Mouse (Mus musculus) limb, embryonic 12.5 days (tissue): ENCODE measurements at regions not wholly inside any gene's neighbourhood (a gene's known extent, or its start where the extent isn't known, plus 50 kb on each side); places are given as distances from the start of the nearest gene placed in this dataset.

ENCODE experiments used
- ATAC-seq: fragments of 200-750 bp; cut with Nextera tagmentation; 2 replicates; pipeline ENCODE4 v1.8.0; 2017; ENCODE audit warnings: low read depth, moderate TSS enrichment; ENCODE audit not compliant: insufficient number of reproducible peaks, insufficient read depth, low FRiP score, low TSS enrichment
- H3K27ac ChIP-seq: fragments of 300-500 bp; sonication (generic); 2 replicates; pipeline ENCODE4 v1.5.1; 2016; ENCODE audit warnings: mild to moderate bottlenecking, moderate library complexity
- H3K27me3 ChIP-seq: fragments of 300-500 bp; sonication (generic); 2 replicates; pipeline ENCODE4 v1.6.1; 2016; ENCODE audit warnings: mild to moderate bottlenecking, moderate library complexity
- H3K36me3 ChIP-seq: fragments of 300-500 bp; sonication (generic); 2 replicates; pipeline ENCODE4 v1.6.1; 2016; ENCODE audit warnings: mild to moderate bottlenecking, moderate library complexity
- H3K4me1 ChIP-seq: fragments of 300-500 bp; sonication (generic); replicated peaks from 2 replicates; pipeline ENCODE4 v1.6.1; 2016
- H3K4me2 ChIP-seq: fragments of 300-500 bp; sonication (generic); 2 replicates; pipeline ENCODE4 v1.6.1; 2016; ENCODE audit warnings: mild to moderate bottlenecking, moderate library complexity
- H3K4me3 ChIP-seq: fragments of 300-500 bp; sonication (generic); replicated peaks from 2 replicates; pipeline ENCODE4 v1.5.1; 2016; ENCODE audit warnings: mild to moderate bottlenecking
- H3K9ac ChIP-seq: fragments of 300-500 bp; sonication (generic); replicated peaks from 2 replicates; pipeline ENCODE4 v1.6.1; 2016; ENCODE audit warnings: mild to moderate bottlenecking, moderate library complexity
- H3K9me3 ChIP-seq: fragments of 300-500 bp; sonication (generic); 2 replicates; pipeline ENCODE4 v1.6.1; 2016; ENCODE audit warnings: mild to moderate bottlenecking, moderate library complexity
- WGBS: fragments of 180-500 bp; shearing (Covaris S2); methylation state at CpG from one replicate; pipeline ENCODE4 v1.1.7; 2016; 5-methylcytosine and 5-hydroxymethylcytosine counted together

GRCm38 (mm10) chr3:18713986-18714385 is 765.8 kb downstream of the Cypt12 start:
- H3K4me1 ChIP-seq, result no peaks in the 10 kb centered on the region
- H3K27me3 ChIP-seq, result no peaks in the 10 kb centered on the region
- H3K27ac ChIP-seq, result no peak overlapping the region
- no peak overlapping the region for H3K4me2 ChIP-seq
- no peaks in the 10 kb centered on the region for H3K9me3 ChIP-seq
- 61% methylated on average over 7 of the region's 7 CpGs for WGBS
- H3K36me3 ChIP-seq, result no peaks in the 10 kb centered on the region
- no peak for ATAC-seq
- no peak overlapping the region for H3K9ac ChIP-seq
- H3K4me3 ChIP-seq, result no peak overlapping the region

GRCm38 (mm10) chr3:18714968-18715630 is 766.9 kb downstream of the Cypt12 start:
- ATAC-seq, result no peak
- H3K4me1 ChIP-seq, result no peaks in the 10 kb centered on the region
- WGBS, result 85% methylated on average over 9 of the region's 9 CpGs
- H3K9me3 ChIP-seq, result no peaks in the 10 kb centered on the region
- H3K27ac ChIP-seq, result no peak overlapping the region
- H3K4me3 ChIP-seq, result no peak overlapping the region
- H3K36me3 ChIP-seq, result no peaks in the 10 kb centered on the region
- no peak overlapping the region for H3K4me2 ChIP-seq
- no peaks in the 10 kb centered on the region for H3K27me3 ChIP-seq
- H3K9ac ChIP-seq, result no peak overlapping the region

GRCm38 (mm10) chr3:18715776-18716175 is 767.6 kb downstream of the Cypt12 start:
- Histone ChIP-seq H3K9ac (no peak overlapping the region), H3K36me3 (no peaks in the 10 kb centered on the region), H3K4me2 (no peak overlapping the region), H3K4me3 (no peak overlapping the region), H3K27ac (no peak overlapping the region), H3K4me1 (no peaks in the 10 kb centered on the region), H3K9me3 (no peaks in the 10 kb centered on the region), H3K27me3 (no peaks in the 10 kb centered on the region)
- no peak for ATAC-seq
- 85% methylated on average over 5 of the region's 5 CpGs for WGBS

GRCm38 (mm10) chr3:18725507-18725906 is 777.3 kb downstream of the Cypt12 start:
- no peak overlapping the region for H3K27ac ChIP-seq
- H3K9ac ChIP-seq, result no peak overlapping the region
- no peaks in the 10 kb centered on the region for H3K36me3 ChIP-seq
- no peak overlapping the region for H3K4me3 ChIP-seq
- no peak for ATAC-seq
- no peaks in the 10 kb centered on the region for H3K4me1 ChIP-seq
- 94% methylated on average over 1 of the region's 1 CpGs for WGBS
- H3K27me3 ChIP-seq, result no peaks in the 10 kb centered on the region
- no peak overlapping the region for H3K4me2 ChIP-seq
- H3K9me3 ChIP-seq, result no peaks in the 10 kb centered on the region

- no peaks in the 10 kb centered on the region for H3K9me3 ChIP-seq
- 24% methylated on average over 1 of the region's 1 CpGs for WGBS
- H3K4me3 ChIP-seq, result no peak overlapping the region
- no peak for ATAC-seq
- H3K4me2 ChIP-seq, result no peak overlapping the region
- no peak overlapping the region for H3K27ac ChIP-seq
- no peak overlapping the region for H3K9ac ChIP-seq
- H3K27me3 ChIP-seq, result no peaks in the 10 kb centered on the region
- no peaks in the 10 kb centered on the region for H3K36me3 ChIP-seq
- no peaks in the 10 kb centered on the region for H3K4me1 ChIP-seq
These were observed 783.0 kb downstream of the Cypt12 start for GRCm38 (mm10) chr3:18731251-18731650.

- WGBS, result 42% methylated on average over 2 of the region's 2 CpGs
- no peaks in the 10 kb centered on the region for H3K9me3 ChIP-seq
- no peak overlapping the region for H3K9ac ChIP-seq
- H3K36me3 ChIP-seq, result no peaks in the 10 kb centered on the region
- no peak overlapping the region for H3K27ac ChIP-seq
- ATAC-seq, result no peak
- no peaks in the 10 kb centered on the region for H3K27me3 ChIP-seq
- no peak overlapping the region for H3K4me2 ChIP-seq
- no peak overlapping the region for H3K4me3 ChIP-seq
- no peaks in the 10 kb centered on the region for H3K4me1 ChIP-seq
These were observed 783.5 kb downstream of the Cypt12 start for GRCm38 (mm10) chr3:18731674-18732073.

GRCm38 (mm10) chr3:18733540-18733939 is 785.3 kb downstream of the Cypt12 start:
- H3K36me3 ChIP-seq, result no peaks in the 10 kb centered on the region
- H3K4me2 ChIP-seq, result no peak overlapping the region
- WGBS, result 83% methylated on average over 1 of the region's 1 CpGs
- ATAC-seq, result no peak
- no peak overlapping the region for H3K9ac ChIP-seq
- no peaks in the 10 kb centered on the region for H3K9me3 ChIP-seq
- H3K4me1 ChIP-seq, result no peaks in the 10 kb centered on the region
- no peak overlapping the region for H3K27ac ChIP-seq
- no peak overlapping the region for H3K4me3 ChIP-seq
- H3K27me3 ChIP-seq, result no peaks in the 10 kb centered on the region

- H3K36me3 ChIP-seq, result no peaks in the 10 kb centered on the region
- no peak overlapping the region for H3K4me3 ChIP-seq
- no peak overlapping the region for H3K27ac ChIP-seq
- no peak overlapping the region for H3K4me2 ChIP-seq
- H3K9ac ChIP-seq, result no peak overlapping the region
- H3K27me3 ChIP-seq, result no peaks in the 10 kb centered on the region
- H3K9me3 ChIP-seq, result no peaks in the 10 kb centered on the region
- H3K4me1 ChIP-seq, result no peaks in the 10 kb centered on the region
- no peak for ATAC-seq
These were observed 790.7 kb downstream of the Cypt12 start for GRCm38 (mm10) chr3:18738946-18739345.

GRCm38 (mm10) chr3:18740344-18740743 is 792.1 kb downstream of the Cypt12 start:
- Histone ChIP-seq H3K36me3 (no peaks in the 10 kb centered on the region), H3K9me3 (no peaks in the 10 kb centered on the region), H3K4me2 (no peak overlapping the region), H3K4me3 (no peak overlapping the region), H3K9ac (no peak overlapping the region), H3K27ac (no peak overlapping the region), H3K27me3 (no peaks in the 10 kb centered on the region), H3K4me1 (no peaks in the 10 kb centered on the region)
- WGBS, result 85% methylated on average over 4 of the region's 4 CpGs
- ATAC-seq, result no peak

- Histone ChIP-seq H3K27ac (no peak overlapping the region), H3K9ac (no peak overlapping the region), H3K4me1 (no peaks in the 10 kb centered on the region), H3K36me3 (no peaks in the 10 kb centered on the region), H3K4me2 (no peak overlapping the region), H3K4me3 (no peak overlapping the region), H3K27me3 (no peaks in the 10 kb centered on the region), H3K9me3 (no peaks in the 10 kb centered on the region)
- WGBS, result 91% methylated on average over 2 of the region's 2 CpGs
- no peak for ATAC-seq
These were observed 795.3 kb downstream of the Cypt12 start for GRCm38 (mm10) chr3:18743474-18743873.

GRCm38 (mm10) chr3:18744216-18744615 is 796.0 kb downstream of the Cypt12 start:
- H3K27ac ChIP-seq, result no peak overlapping the region
- ATAC-seq, result no peak
- H3K4me3 ChIP-seq, result no peak overlapping the region
- H3K9ac ChIP-seq, result no peak overlapping the region
- H3K9me3 ChIP-seq, result no peaks in the 10 kb centered on the region
- no peaks in the 10 kb centered on the region for H3K4me1 ChIP-seq
- no peaks in the 10 kb centered on the region for H3K27me3 ChIP-seq
- no peak overlapping the region for H3K4me2 ChIP-seq
- no peaks in the 10 kb centered on the region for H3K36me3 ChIP-seq
- 87% methylated on average over 3 of the region's 3 CpGs for WGBS

GRCm38 (mm10) chr3:18746206-18746605 is 798.0 kb downstream of the Cypt12 start:
- Histone ChIP-seq H3K36me3 (no peaks in the 10 kb centered on the region), H3K27ac (no peak overlapping the region), H3K4me3 (no peak overlapping the region), H3K9ac (no peak overlapping the region), H3K27me3 (no peaks in the 10 kb centered on the region), H3K4me1 (no peaks in the 10 kb centered on the region), H3K9me3 (no peaks in the 10 kb centered on the region), H3K4me2 (no peak overlapping the region)
- no peak for ATAC-seq
